Mouse (Mus musculus): ENCODE measurements around the gene Sh2d2a. TPM values are rescaled to one million over a fixed set of nuclear protein-coding genes. Genes with fewer than 3 reads are reported as not detected.
"Not testable (repeated sequence)": the region's sequence is repeated elsewhere in the genome, so short reads cannot be mapped to it uniquely, and the experiment has no call there.

The Sh2d2a gene
- total and polyA plus RNA-seq, 3 experiments, result 23.2 to 66.8 (median 39.2) TPM

GRCm38 (mm10) chr3:87899776-87900175 is 53.2 kb downstream of the Sh2d2a start:
- dilution Hi-C loops (cut with MboI; ENCODE audit: extremely low pct_ligation_motif_present, extremely low pct_unique_long_range_greater_than_20kb, low sequenced_read_pairs) (no loop called here), in situ Hi-C loops (cut with MboI; ENCODE audit: low pct_ligation_motif_present, low pct_unique_long_range_greater_than_20kb, low sequenced_read_pairs) (no loop called here)
- Histone ChIP-seq H3K79me2 (replicated peaks; ENCODE audit: control insufficient read depth, extremely low read depth, insufficient read depth, poor library complexity, severe bottlenecking) (no peaks in the 10 kb centered on the region), H3K4me3 (replicated peaks in 1 of 3; ENCODE audit: low read depth in 2 of 3, low read length in 2 of 3, poor library complexity in 1 of 3) (no peak overlapping the region), H3K9me3 (replicated peaks; ENCODE audit: low read length) (no peaks in the 10 kb centered on the region), H3K4me1 (ENCODE audit: control insufficient read depth in 1 of 2, insufficient read depth in 2 of 2) (peaks cover 2 to 11% of the 10 kb centered on the region in 2 experiments), H3K27ac (ENCODE audit: insufficient read depth, low read depth) (no peak overlapping the region), H3K36me3 (replicated peaks in 1 of 2; ENCODE audit: control insufficient read depth in 1 of 2, insufficient read depth in 1 of 2, low read length in 1 of 2) (no peaks in the 10 kb centered on the region), H3K4me2 (ENCODE audit: insufficient read depth, low read depth, poor library complexity, severe bottlenecking) (no peak overlapping the region), H3K27me3 (replicated peaks) (no peaks in the 10 kb centered on the region), H3K9ac (ENCODE audit: insufficient read depth, low read depth) (no peak overlapping the region)
- DNase-seq (ENCODE audit: extremely low read depth), result no peak
- TF ChIP-seq MAZ (IDR thresholded peaks at IDR 0.05; ENCODE audit: low read depth, low read length) (no peak), CHD2 (IDR thresholded peaks at IDR 0.05; ENCODE audit: low read length) (no peak), TBP (conservative IDR thresholded peaks at IDR 0.05; ENCODE audit: low read depth, low read length) (no peak), ZNF384 (IDR thresholded peaks at IDR 0.05; ENCODE audit: low read depth, low read length) (no peak), ZC3H11A (IDR thresholded peaks at IDR 0.05; ENCODE audit: low read depth, low read length) (no peak), SIN3A (IDR thresholded peaks at IDR 0.05; ENCODE audit: low read length) (no peak), BHLHE40 (IDR thresholded peaks at IDR 0.05; ENCODE audit: low read depth, low read length) (no peak), MAFK (IDR thresholded peaks at IDR 0.05; ENCODE audit: insufficient replicate concordance, low read length) (no peak), IRF4 (IDR thresholded peaks at IDR 0.05; ENCODE audit: low read depth, low read length) (no peak), PAX5 (IDR thresholded peaks at IDR 0.05; ENCODE audit: low read length) (no peak), POLR2A (IDR thresholded peaks at IDR 0.05; ENCODE audit: low read depth, low read length) (no peak)

GRCm38 (mm10) chr3:87901036-87901624 is 54.6 kb downstream of the Sh2d2a start:
- Histone ChIP-seq H3K27me3 (replicated peaks) (no peaks in the 10 kb centered on the region), H3K4me3 (replicated peaks in 1 of 3; ENCODE audit: low read depth in 2 of 3, low read length in 2 of 3, poor library complexity in 1 of 3) (no peak overlapping the region), H3K27ac (ENCODE audit: insufficient read depth, low read depth) (no peak overlapping the region), H3K36me3 (replicated peaks in 1 of 2; ENCODE audit: control insufficient read depth in 1 of 2, insufficient read depth in 1 of 2, low read length in 1 of 2) (no peaks in the 10 kb centered on the region), H3K4me1 (ENCODE audit: control insufficient read depth in 1 of 2, insufficient read depth in 2 of 2) (peaks cover 2 to 14% of the 10 kb centered on the region in 2 experiments), H3K4me2 (ENCODE audit: insufficient read depth, low read depth, poor library complexity, severe bottlenecking) (no peak overlapping the region), H3K9ac (ENCODE audit: insufficient read depth, low read depth) (no peak overlapping the region), H3K9me3 (replicated peaks; ENCODE audit: low read length) (no peaks in the 10 kb centered on the region), H3K79me2 (replicated peaks; ENCODE audit: control insufficient read depth, extremely low read depth, insufficient read depth, poor library complexity, severe bottlenecking) (no peaks in the 10 kb centered on the region)
- DNase-seq (ENCODE audit: extremely low read depth), result no peak
- dilution Hi-C loops (cut with MboI; ENCODE audit: extremely low pct_ligation_motif_present, extremely low pct_unique_long_range_greater_than_20kb, low sequenced_read_pairs), result no loop called here
- in situ Hi-C loops (cut with MboI; ENCODE audit: low pct_ligation_motif_present, low pct_unique_long_range_greater_than_20kb, low sequenced_read_pairs), result no loop called here
- TF ChIP-seq GABPA (IDR thresholded peaks at IDR 0.05; ENCODE audit: insufficient replicate concordance, low read depth, low read length) (no peak), MEF2A (IDR thresholded peaks at IDR 0.05; ENCODE audit: borderline replicate concordance, low read depth, low read length) (no peak), CHD2 (IDR thresholded peaks at IDR 0.05; ENCODE audit: low read length) (no peak), PAX5 (IDR thresholded peaks at IDR 0.05; ENCODE audit: low read length) (no peak), SIN3A (IDR thresholded peaks at IDR 0.05; ENCODE audit: low read length) (no peak), POLR2AphosphoS2 (IDR thresholded peaks at IDR 0.05; ENCODE audit: low read depth, low read length) (no peak), RCOR1 (conservative IDR thresholded peaks at IDR 0.05; ENCODE audit: low read depth, low read length) (no peak), MAZ (IDR thresholded peaks at IDR 0.05; ENCODE audit: low read depth, low read length) (no peak), ZKSCAN1 (IDR thresholded peaks at IDR 0.05; ENCODE audit: borderline replicate concordance, low read depth, low read length) (no peak), ZNF384 (IDR thresholded peaks at IDR 0.05; ENCODE audit: low read depth, low read length) (no peak), POLR2A (IDR thresholded peaks at IDR 0.05; ENCODE audit: low read depth, low read length) (no peak), RAD21 (IDR thresholded peaks at IDR 0.05; ENCODE audit: low read depth, low read length) (no peak)

- H3K9ac ChIP-seq (ENCODE audit: insufficient read depth, low read depth), result not testable (repeated sequence)
These were observed 55.4 kb downstream of the Sh2d2a start for GRCm38 (mm10) chr3:87901959-87902358.

More at GRCm38 (mm10) chr3:87901959-87902358, 55.4 kb downstream of the Sh2d2a start:
- H3K9me3 ChIP-seq (replicated peaks; ENCODE audit: low read length); H3K27ac ChIP-seq (ENCODE audit: insufficient read depth, low read depth); DNase-seq (ENCODE audit: extremely low read depth); H3K79me2 ChIP-seq (replicated peaks; ENCODE audit: control insufficient read depth, extremely low read depth, insufficient read depth, poor library complexity, severe bottlenecking); H3K4me3 ChIP-seq (replicated peaks in 1 of 3; ENCODE audit: low read depth in 2 of 3, low read length in 2 of 3, poor library complexity in 1 of 3); H3K36me3 ChIP-seq (replicated peaks in 1 of 2; ENCODE audit: control insufficient read depth in 1 of 2, insufficient read depth in 1 of 2, low read length in 1 of 2); H3K27me3 ChIP-seq (replicated peaks); in situ Hi-C loops (cut with MboI; ENCODE audit: low pct_ligation_motif_present, low pct_unique_long_range_greater_than_20kb, low sequenced_read_pairs); dilution Hi-C loops (cut with MboI; ENCODE audit: extremely low pct_ligation_motif_present, extremely low pct_unique_long_range_greater_than_20kb, low sequenced_read_pairs); H3K4me2 ChIP-seq (ENCODE audit: insufficient read depth, low read depth, poor library complexity, severe bottlenecking): not testable (repeated sequence)
- H3K4me1 ChIP-seq (ENCODE audit: control insufficient read depth in 1 of 2, insufficient read depth in 2 of 2), result peaks cover 2 to 14% of the 10 kb centered on the region in 2 experiments

All from CH12.LX (cell line).